Mouse (Mus musculus) ES-E14 (cell line): ENCODE measurements around the gene Brap.

ENCODE experiments used
- CHD2 ChIP-seq: IDR thresholded peaks from 2 replicates; pipeline ENCODE4 v1.6.1; 2014; ENCODE audit warnings: mild to moderate bottlenecking, low read depth, low read length, inconsistent platforms
- HCFC1 ChIP-seq: IDR thresholded peaks from 2 replicates; pipeline ENCODE4 v1.6.1; 2012; ENCODE audit warnings: low read length, inconsistent platforms, borderline replicate concordance; ENCODE audit not compliant: insufficient read depth
- MAFK ChIP-seq: IDR thresholded peaks from 2 replicates; pipeline ENCODE4 v1.6.1; 2014; ENCODE audit warnings: mild to moderate bottlenecking, low read depth, low read length, inconsistent platforms; ENCODE audit not compliant: insufficient read depth
- ZC3H11A ChIP-seq: IDR thresholded peaks from 2 replicates; pipeline ENCODE4 v1.6.1; 2012; ENCODE audit warnings: low read depth, mild to moderate bottlenecking, inconsistent platforms, low read length, borderline replicate concordance
- ZNF384 ChIP-seq: IDR thresholded peaks from 2 replicates; pipeline ENCODE4 v1.6.1; 2012; ENCODE audit warnings: low read depth, low read length, inconsistent platforms

- no peak for TF ChIP-seq CHD2
- TF ChIP-seq ZNF384: no peak
- TF ChIP-seq ZC3H11A: no peak
- TF ChIP-seq HCFC1: no peak
- TF ChIP-seq MAFK: no peak
Measured at GRCm38 (mm10) chr5:121701111-121701769, 40.9 kb downstream of the Brap start.
